Mouse (Mus musculus) ES-E14 (cell line): Measurements from ENCODE around the gene Mzt1. TPM values are rescaled to one million over a fixed set of nuclear protein-coding genes. Genes with fewer than 3 reads are reported as not detected.
"Not testable (repeated sequence)": the region's sequence is repeated elsewhere in the genome, so short reads cannot be mapped to it uniquely, and the experiment has no call there.

Experiments
- DNase-seq: peaks from one replicate; pipeline ENCODE4 v3.0.0-alpha.2; 2013; ENCODE audit warnings: low read depth, low spot score
- H3K27ac ChIP-seq: 2 replicates; pipeline ENCODE4 v1.5.1; 2012; ENCODE audit warnings: low read depth, mild to moderate bottlenecking, low read length, moderate library complexity, mixed read lengths; ENCODE audit not compliant: poor library complexity, insufficient read depth, severe bottlenecking
- H3K36me3 ChIP-seq: 2 replicates; pipeline ENCODE4 v1.6.1; 2012; ENCODE audit warnings: mild to moderate bottlenecking, low read length, moderate library complexity, mixed read lengths; ENCODE audit not compliant: control insufficient read depth, poor library complexity, insufficient read depth, severe bottlenecking
- H3K4me1 ChIP-seq, 2 experiments: fragments of 150-350 bp in 1 of 2; sonication (generic) in 1 of 2; 2 replicates each; pipeline ENCODE4 v1.6.1; 2012; ENCODE audit warnings: low read length in 2 of 2, mild to moderate bottlenecking in 1 of 2, mixed read lengths in 1 of 2; ENCODE audit not compliant: control insufficient read depth in 2 of 2, insufficient read depth in 2 of 2, poor library complexity in 1 of 2
- H3K4me3 ChIP-seq, 2 experiments: fragments of 150-350 bp in 1 of 2; sonication (generic) in 1 of 2; 2 replicates each; pipeline ENCODE4 v1.5.1; 2012; ENCODE audit warnings: low read length in 2 of 2, low read depth in 1 of 2, mild to moderate bottlenecking in 1 of 2, mixed read lengths in 1 of 2; ENCODE audit not compliant: insufficient read depth in 1 of 2, poor library complexity in 1 of 2, severe bottlenecking in 1 of 2
- H3K9ac ChIP-seq: 2 replicates; pipeline ENCODE4 v1.6.1; 2012; ENCODE audit warnings: low read depth, mild to moderate bottlenecking, low read length, mixed read lengths; ENCODE audit not compliant: poor library complexity, insufficient read depth, severe bottlenecking
- H3K9me3 ChIP-seq: fragments of 150-350 bp; sonication (generic); 2 replicates; pipeline ENCODE4 v1.6.1; 2012; ENCODE audit warnings: low read depth, mild to moderate bottlenecking, low read length; ENCODE audit not compliant: control insufficient read depth, insufficient read depth
- CHD2 ChIP-seq: IDR thresholded peaks from 2 replicates; pipeline ENCODE4 v1.6.1; 2014; ENCODE audit warnings: mild to moderate bottlenecking, low read depth, low read length, inconsistent platforms
- HCFC1 ChIP-seq: IDR thresholded peaks from 2 replicates; pipeline ENCODE4 v1.6.1; 2012; ENCODE audit warnings: low read length, inconsistent platforms, borderline replicate concordance; ENCODE audit not compliant: insufficient read depth
- MAFK ChIP-seq: IDR thresholded peaks from 2 replicates; pipeline ENCODE4 v1.6.1; 2014; ENCODE audit warnings: mild to moderate bottlenecking, low read depth, low read length, inconsistent platforms; ENCODE audit not compliant: insufficient read depth
- ZC3H11A ChIP-seq: IDR thresholded peaks from 2 replicates; pipeline ENCODE4 v1.6.1; 2012; ENCODE audit warnings: low read depth, mild to moderate bottlenecking, inconsistent platforms, low read length, borderline replicate concordance
- ZNF384 ChIP-seq: IDR thresholded peaks from 2 replicates; pipeline ENCODE4 v1.6.1; 2012; ENCODE audit warnings: low read depth, low read length, inconsistent platforms
- in situ Hi-C, 2 experiments: fragments of 600-800 bp; cut with MboI; formaldehyde crosslinking; loops; one replicate each; pipeline ENCODE4 v1.15.1; 2025; ENCODE audit warnings: low sequenced_read_pairs in 2 of 2, inconsistent platforms in 1 of 2; ENCODE audit not compliant: unreplicated experiment in 2 of 2
- total RNA-seq: library from RNA; depleted of rRNA; stranded (reverse); fragments of 300-350 nt; gene quantifications from 2 replicates; pipeline ENCODE4 v1.2.3, GENCODE M21; 2012

The Mzt1 gene
- total RNA-seq, 1 experiment = 18.5 TPM

DNA sequence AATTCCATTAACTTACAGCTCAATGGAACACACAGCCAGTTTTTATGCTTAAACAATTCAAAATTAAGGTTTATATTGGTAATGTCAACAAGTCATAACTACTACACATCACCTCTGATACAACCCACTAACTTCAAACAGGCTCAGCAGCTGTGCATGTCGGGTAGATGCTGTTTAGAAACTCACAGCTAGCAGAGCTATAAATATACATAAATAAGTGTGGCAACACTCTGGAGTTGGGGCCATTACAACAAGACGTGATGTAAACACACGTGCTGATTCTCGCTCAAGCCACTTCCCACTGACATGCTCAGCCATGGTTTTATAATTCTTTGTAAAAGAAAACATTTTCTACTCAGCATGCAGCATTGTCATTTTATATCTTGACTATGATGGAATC lies 9.9 kb downstream of the Mzt1 start:
- H3K36me3 ChIP-seq = peaks cover 8% of the 10 kb centered on the region
- no peak overlapping the region for H3K27ac ChIP-seq
- no peaks in the 10 kb centered on the region for H3K9me3 ChIP-seq
- DNase-seq = no peak
- in situ Hi-C loops = no loop called here
- H3K4me3 ChIP-seq = no peak overlapping the region
- TF ChIP-seq ZC3H11A (no peak), ZNF384 (no peak), MAFK (no peak), HCFC1 (no peak), CHD2 (no peak)
- H3K4me1 ChIP-seq = peaks cover 10 to 21% of the 10 kb centered on the region in 2 experiments
- H3K9ac ChIP-seq = no peak overlapping the region

GRCm38 (mm10) chr14:99034851-99035250 lies 11.1 kb downstream of the Mzt1 start:
- H3K36me3 ChIP-seq, H3K4me3 ChIP-seq, H3K9ac ChIP-seq, in situ Hi-C loops, H3K9me3 ChIP-seq, H3K27ac ChIP-seq, DNase-seq: not testable (repeated sequence)
- H3K4me1 ChIP-seq = peaks cover 9 to 17% of the 10 kb centered on the region in 2 experiments

- Histone ChIP-seq H3K4me3 (no peak overlapping the region), H3K36me3 (peaks cover 8% of the 10 kb centered on the region), H3K4me1 (peaks cover under 1 to 4% of the 10 kb centered on the region in 2 experiments; a peak in 3 of 4 replicates), H3K27ac (no peak overlapping the region), H3K9ac (no peak overlapping the region), H3K9me3 (no peaks in the 10 kb centered on the region)
- in situ Hi-C loops = no loop called here
- TF ChIP-seq MAFK (no peak), CHD2 (no peak), ZNF384 (no peak), ZC3H11A (no peak), HCFC1 (no peak)
- DNase-seq = no peak
These were observed 13.3 kb downstream of the Mzt1 start for GRCm38 (mm10) chr14:99032596-99032995.

GRCm38 (mm10) chr14:99031337-99031873 lies 14.5 kb downstream of the Mzt1 start:
- in situ Hi-C loops = no loop called here
- TF ChIP-seq CHD2 (no peak), ZC3H11A (no peak), ZNF384 (no peak), HCFC1 (no peak), MAFK (no peak)

DNA sequence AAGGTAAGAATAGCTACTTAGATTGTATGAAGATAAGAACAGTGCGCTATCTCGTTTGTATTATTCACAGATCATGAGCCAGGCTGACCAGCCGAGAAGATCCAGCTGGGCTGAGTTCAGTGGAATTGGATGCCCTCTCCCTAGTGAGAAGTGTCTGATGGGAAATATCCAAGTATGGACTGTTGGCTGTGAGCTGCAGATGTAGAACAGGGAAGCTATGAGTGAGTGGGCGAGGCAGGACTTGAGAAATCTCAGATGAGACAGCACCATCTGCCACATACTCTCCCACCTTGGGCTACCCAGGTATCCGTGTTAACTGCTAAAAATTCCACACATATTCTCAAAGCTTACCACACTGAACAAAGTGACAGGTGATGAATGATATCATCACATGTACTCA lies 15.9 kb downstream of the Mzt1 start:
- no peak overlapping the region for H3K4me3 ChIP-seq
- no peak for DNase-seq
- H3K36me3 ChIP-seq = peaks cover 7% of the 10 kb centered on the region; the same call in 1 of the 2 replicates
- in situ Hi-C loops = no loop called here
- no peak overlapping the region for H3K9ac ChIP-seq
- no peaks in the 10 kb centered on the region for H3K9me3 ChIP-seq
- H3K27ac ChIP-seq = no peak overlapping the region
- H3K4me1 ChIP-seq = no peaks in the 10 kb centered on the region
- no peak for TF ChIP-seq CHD2
- no peak for TF ChIP-seq MAFK
- TF ChIP-seq ZC3H11A = no peak
- TF ChIP-seq HCFC1 = no peak
- no peak for TF ChIP-seq ZNF384

More at GRCm38 (mm10) chr14:99031337-99031873, 14.5 kb downstream of the Mzt1 start:
- no peak for DNase-seq
- H3K36me3 ChIP-seq = peaks cover 7% of the 10 kb centered on the region; the same call in 1 of the 2 replicates
- no peak overlapping the region for H3K9ac ChIP-seq
- no peaks in the 10 kb centered on the region for H3K9me3 ChIP-seq
- no peak overlapping the region for H3K4me3 ChIP-seq
- no peaks in the 10 kb centered on the region for H3K4me1 ChIP-seq
- H3K27ac ChIP-seq = no peak overlapping the region
